Mouse (Mus musculus) right cerebral cortex, adult 18-20 months (tissue): ENCODE data around the gene Slc8a2.
A peak's percentile ranks its signal among the peaks of the same experiment; 100 is the strongest.

Experiments used
- DNase-seq: peaks from one replicate; pipeline ENCODE4 v3.0.0; 2022; ENCODE audit warnings: mixed read lengths

Gene Slc8a2

GRCm38 (mm10) chr7:16129421-16129845 is at the start of gene Slc8a2:
Gene Slc8a2 (plus strand): TSS chr7:16129826.
- DNase-seq: peak; percentile 93

- no peak for DNase-seq
Observed at GRCm38 (mm10) chr7:16079947-16080346, 49.7 kb upstream of the Slc8a2 start.

- no peak for DNase-seq
Observed at GRCm38 (mm10) chr7:16080581-16080980, 49.0 kb upstream of the Slc8a2 start.

- no peak for DNase-seq
Observed at GRCm38 (mm10) chr7:16083361-16083760, 46.3 kb upstream of the Slc8a2 start.

- DNase-seq: no peak
Observed at GRCm38 (mm10) chr7:16087587-16087986, 42.0 kb upstream of the Slc8a2 start.

GRCm38 (mm10) chr7:16094592-16094991 is 35.0 kb upstream of the Slc8a2 start:
- DNase-seq: no peak

- peak; percentile 100 for DNase-seq
Observed at GRCm38 (mm10) chr7:16098021-16099017, 31.3 kb upstream of the Slc8a2 start, which contains the start of gene Napa. Gene Napa (plus strand): TSS chr7:16098458.

GRCm38 (mm10) chr7:16099901-16100300 is 29.7 kb upstream of the Slc8a2 start:
- DNase-seq: no peak

- DNase-seq: no peak
Observed at GRCm38 (mm10) chr7:16101081-16101480, 28.5 kb upstream of the Slc8a2 start.

GRCm38 (mm10) chr7:16101726-16102475 is 27.7 kb upstream of the Slc8a2 start:
- DNase-seq: no peak

- no peak for DNase-seq
Observed at GRCm38 (mm10) chr7:16102686-16103226, 26.9 kb upstream of the Slc8a2 start.

GRCm38 (mm10) chr7:16103760-16104159 is 25.9 kb upstream of the Slc8a2 start:
- peak; percentile 91 for DNase-seq

GRCm38 (mm10) chr7:16104611-16105388 is 24.8 kb upstream of the Slc8a2 start:
- DNase-seq: no peak

GRCm38 (mm10) chr7:16108886-16109542 is 20.6 kb upstream of the Slc8a2 start:
- DNase-seq: no peak

- DNase-seq: no peak
Observed at GRCm38 (mm10) chr7:16110158-16110557, 19.5 kb upstream of the Slc8a2 start.

GRCm38 (mm10) chr7:16111284-16112090 is 18.1 kb upstream of the Slc8a2 start:
- no peak for DNase-seq

- peak; percentile 58 for DNase-seq
Observed at GRCm38 (mm10) chr7:16116418-16116817, 13.2 kb upstream of the Slc8a2 start.

- DNase-seq: no peak
Observed at GRCm38 (mm10) chr7:16117100-16117499, 12.5 kb upstream of the Slc8a2 start.

- peak; percentile 91 for DNase-seq
Observed at GRCm38 (mm10) chr7:16119569-16120261, 9.9 kb upstream of the Slc8a2 start, which contains the start of gene Kptn. Gene Kptn (plus strand): TSS chr7:16119895.

- no peak for DNase-seq
Observed at GRCm38 (mm10) chr7:16120262-16120600, 9.4 kb upstream of the Slc8a2 start.
